Comparison of ENCODE assay signal across 14 mouse cellular contexts in genomic region chr7:45867871-45868270, GRCm38 (mm10). TPM values are rescaled to one million over a fixed set of nuclear protein-coding genes. Genes with fewer than 3 reads are reported as not detected.
DNase-seq lines count a peak whose midpoint lies in the region; ATAC-seq and TF ChIP-seq lines count a peak whose summit lies in the region.
"Had no signal": no experiment of that assay in that cellular context is flagged by ENCODE, and none has a peak within 500 bp of the region (broad histone marks: within the 10 kb centered on the region; RNA-seq: fewer than 3 reads in every experiment).

No protein-coding gene starts in this region.

- TF ChIP-seq CTCF in brain, embryonic 14.5 days (IDR thresholded peaks at IDR 0.05; ENCODE audit: borderline replicate concordance, extremely low read depth, insufficient read depth, insufficient read length), result no peak

- H3K4me3 ChIP-seq in hindbrain, embryonic 11.5 days (ENCODE audit: low read depth, low read length), result no peak overlapping the region
- no peak overlapping the region for H3K4me3 ChIP-seq in midbrain, embryonic 11.5 days (ENCODE audit: low read depth, low read length)

- peaks cover 39% of the 10 kb centered on the region for H3K27me3 ChIP-seq in hindbrain, embryonic 11.5 days (ENCODE audit: control insufficient read depth, insufficient read depth, low read length)
- peaks cover 53% of the 10 kb centered on the region for H3K27me3 ChIP-seq in midbrain, embryonic 11.5 days (ENCODE audit: control insufficient read depth, insufficient read depth, low read length)

- no peak for TF ChIP-seq POLR2A in brain, embryonic 14.5 days (IDR thresholded peaks at IDR 0.05; ENCODE audit: borderline replicate concordance, extremely low read depth, insufficient read depth, insufficient read length, poor library complexity, severe bottlenecking)

- H3K36me3 ChIP-seq in hindbrain, embryonic 11.5 days (ENCODE audit: control insufficient read depth, insufficient read depth, low read length), result no peaks in the 10 kb centered on the region
- H3K36me3 ChIP-seq in midbrain, embryonic 11.5 days (ENCODE audit: control insufficient read depth, insufficient read depth, low read length), result no peaks in the 10 kb centered on the region

- peak; percentile 61 to 63 for DNase-seq in cerebellum, postnatal 10 days
- DNase-seq in cerebellum, adult 11 months, result no peak
- DNase-seq in brain, embryonic 14.5 days (ENCODE audit: low read depth), result peak; percentile 64
- DNase-seq in hindbrain, embryonic 11.5 days (ENCODE audit: low spot score), result peak; percentile 45
- DNase-seq in midbrain, embryonic 11.5 days (ENCODE audit: low spot score, missing footprints), result no peak
- DNase-seq in thymus, postnatal 25 days, result no peak
- DNase-seq in testis, postnatal 10 days (ENCODE audit: low spot score), result no peak
- DNase-seq in natural killer cell, adult 2 months (ENCODE audit: low spot score in 2 of 2), result no peak
- DNase-seq: cerebellum, adult 11-12 months; heart, adult 11 months; layer of hippocampus, adult 9-11 months; lung, postnatal 4 days; thymus, postnatal 4 days had no signal

- no peak overlapping the region for H3K27ac ChIP-seq in hindbrain, embryonic 11.5 days (ENCODE audit: low read depth, low read length)
- H3K27ac ChIP-seq in midbrain, embryonic 11.5 days (ENCODE audit: low read depth, low read length), result no peak overlapping the region

- H3K9me3 ChIP-seq in hindbrain, embryonic 11.5 days (ENCODE audit: control insufficient read depth, low read length), result no peaks in the 10 kb centered on the region
- H3K9me3 ChIP-seq in midbrain, embryonic 11.5 days (ENCODE audit: control insufficient read depth, low read length), result no peaks in the 10 kb centered on the region

- peak overlapping the region; percentile 6; the same call in 1 of the 2 replicates for H3K4me2 ChIP-seq in hindbrain, embryonic 11.5 days (replicated peaks; ENCODE audit: low read depth, low read length)
- H3K4me2 ChIP-seq in midbrain, embryonic 11.5 days, result no peak overlapping the region

- H3K9ac ChIP-seq in hindbrain, embryonic 11.5 days (ENCODE audit: low read depth, low read length), result 0 out of 2 replicates have a peak overlapping the region, but pooled peaks have one; percentile 20
- H3K9ac ChIP-seq in midbrain, embryonic 11.5 days (ENCODE audit: low read length), result no peak overlapping the region

- H3K4me1 ChIP-seq in hindbrain, embryonic 11.5 days (replicated peaks; ENCODE audit: control insufficient read depth, insufficient read depth, low read length), result peaks cover 15% of the 10 kb centered on the region
- H3K4me1 ChIP-seq in midbrain, embryonic 11.5 days (ENCODE audit: control insufficient read depth, insufficient read depth, low read length), result peaks cover 29% of the 10 kb centered on the region

- 12% methylated on average over 2 of the region's 2 CpGs for WGBS in hindbrain, embryonic 11.5 days
- WGBS in midbrain, embryonic 11.5 days, result 14% methylated on average over 2 of the region's 2 CpGs

- peak; percentile 7; the same call in 1 of the 2 replicates for ATAC-seq in hindbrain, embryonic 11.5 days (ENCODE audit: low FRiP score)
- 0 out of 2 replicates have a peak, but pooled peaks have one; percentile 22 for ATAC-seq in midbrain, embryonic 11.5 days (ENCODE audit: low FRiP score)

RNA-seq across cellular contexts. Expression of gene Kdelr1, which starts 4.7 kb away (rescaled TPM):
- 197 and 238 TPM in 2 replicates for polyA plus RNA-seq in brain, embryonic 14.5 days (2012; rRNA removed)
- polyA plus RNA-seq in hindbrain, embryonic 11.5 days (2014; fragmentation: Nextera tagmentation; extraction: Ambion mirVana), result 75.9 and 99.4 TPM in 2 replicates
- 76.7 and 84.0 TPM in 2 replicates for polyA plus RNA-seq in midbrain, embryonic 11.5 days (2014; fragmentation: Nextera tagmentation; extraction: Ambion mirVana)

RNA-seq across cellular contexts. Expression of gene Grin2d, which starts 10.3 kb away (rescaled TPM):
- polyA plus RNA-seq in brain, embryonic 14.5 days (2012; rRNA removed), result 13.2 and 31.1 TPM in 2 replicates
- 0.39 and 0.42 TPM in 2 replicates for polyA plus RNA-seq in hindbrain, embryonic 11.5 days (2014; fragmentation: Nextera tagmentation; extraction: Ambion mirVana)
- 0.14 and 0.17 TPM in 2 replicates for polyA plus RNA-seq in midbrain, embryonic 11.5 days (2014; fragmentation: Nextera tagmentation; extraction: Ambion mirVana)

RNA-seq across cellular contexts. Expression of gene Syngr4, which starts 28.6 kb away (rescaled TPM):
- 0.30 and 0.41 TPM in 2 replicates for polyA plus RNA-seq in brain, embryonic 14.5 days (2012; rRNA removed)
- polyA plus RNA-seq in hindbrain, embryonic 11.5 days (2014; fragmentation: Nextera tagmentation; extraction: Ambion mirVana), result 0.63 and 0.99 TPM in 2 replicates
- 0.63 and 1.3 TPM in 2 replicates for polyA plus RNA-seq in midbrain, embryonic 11.5 days (2014; fragmentation: Nextera tagmentation; extraction: Ambion mirVana)
- polyA plus RNA-seq: liver, adult 2 months had no signal

RNA-seq across cellular contexts. Expression of gene Tmem143, which starts 28.9 kb away (rescaled TPM):
- 19.1 and 23.3 TPM in 2 replicates for polyA plus RNA-seq in brain, embryonic 14.5 days (2012; rRNA removed)
- polyA plus RNA-seq in hindbrain, embryonic 11.5 days (2014; fragmentation: Nextera tagmentation; extraction: Ambion mirVana), result 3.1 and 4.6 TPM in 2 replicates
- 3.0 and 3.2 TPM in 2 replicates for polyA plus RNA-seq in midbrain, embryonic 11.5 days (2014; fragmentation: Nextera tagmentation; extraction: Ambion mirVana)

RNA-seq across cellular contexts. Expression of gene Grwd1, which starts 37.1 kb away (rescaled TPM):
- 23.4 and 25.5 TPM in 2 replicates for polyA plus RNA-seq in brain, embryonic 14.5 days (2012; rRNA removed)
- polyA plus RNA-seq in hindbrain, embryonic 11.5 days (2014; fragmentation: Nextera tagmentation; extraction: Ambion mirVana), result 56.7 and 66.0 TPM in 2 replicates
- 64.0 and 67.9 TPM in 2 replicates for polyA plus RNA-seq in midbrain, embryonic 11.5 days (2014; fragmentation: Nextera tagmentation; extraction: Ambion mirVana)

Comparison
In these comparisons a context has a peak if more than half of its experiments do, and no peak if none do; other contexts are left out.
1. DNase-seq: peak in cerebellum, postnatal 10 days (2 of 2), brain, embryonic 14.5 days (single experiment) and hindbrain, embryonic 11.5 days (single experiment); none in cerebellum, adult 11 months (single experiment), midbrain, embryonic 11.5 days (single experiment), thymus, postnatal 25 days (single experiment), testis, postnatal 10 days (single experiment) and natural killer cell, adult 2 months (0 of 2).
2. RNA of gene Grin2d, which starts 10.3 kb away (polyA plus RNA-seq): 13.2 to 31.1 TPM in brain, embryonic 14.5 days; 0.39 to 0.42 TPM in hindbrain, embryonic 11.5 days and 0.14 to 0.17 TPM in midbrain, embryonic 11.5 days; every median in the first group is over 10 times any median in the second.